Mouse (Mus musculus) kidney, adult 9 months (tissue): ENCODE measurements at regions not wholly inside any gene's neighbourhood (a gene's known extent, or its start where the extent isn't known, plus 50 kb on each side); places are given as distances from the start of the nearest gene placed in this dataset.

ENCODE experiments used
- DNase-seq: peaks from one replicate; pipeline ENCODE4 v3.0.0; 2022

GRCm38 (mm10) chr1:100644858-100645257 lies 872.3 kb downstream of the Cntnap5b start:
- DNase-seq: no peak

- no peak for DNase-seq
Measured at GRCm38 (mm10) chr1:100660822-100661221, 888.3 kb downstream of the Cntnap5b start.

- DNase-seq: peak; percentile 24
Measured at GRCm38 (mm10) chr1:100706898-100707297, 934.3 kb downstream of the Cntnap5b start.
